Mouse (Mus musculus) megakaryocyte-erythroid progenitor cell, adult 5 weeks (primary cell): ENCODE data around the gene Ndufaf4. TPM values are rescaled to one million over a fixed set of nuclear protein-coding genes. Genes with fewer than 3 reads are reported as not detected.

Experiments used
- polyA plus RNA-seq: library from polyadenylated mRNA; stranded (reverse); fragments of >175 nt; gene quantifications from 2 replicates; pipeline ENCODE4 v1.2.3, GENCODE M21; 2012

Gene Ndufaf4
- polyA plus RNA-seq = 13.0 and 15.8 TPM in 2 replicates

GRCm38 (mm10) chr4:24897851-24898515 lies at the start of gene Ndufaf4:
Gene Ndufaf4, plus strand, starts transcription at chr4:24898083.

GRCm38 (mm10) chr4:24850401-24851325 lies 47.2 kb upstream of the Ndufaf4 start, which contains the start of gene Klhl32:
Gene Klhl32, minus strand, starts transcription at chr4:24851124.

Other genes starting within 250 kb of the Ndufaf4 start
- not detected in 2 replicates for gene Klhl32, start 47.0 kb upstream of the Ndufaf4 start, polyA plus RNA-seq
- not detected in 2 replicates for gene Gpr63, start 68.3 kb downstream of the Ndufaf4 start, polyA plus RNA-seq